Mouse (Mus musculus) megakaryocyte progenitor cell, adult 5-6 weeks (primary cell): ENCODE data around the gene Kpna7. TPM values are rescaled to one million over a fixed set of nuclear protein-coding genes. Genes with fewer than 3 reads are reported as not detected.
"Not testable (repeated sequence)": the region's sequence is repeated elsewhere in the genome, so short reads cannot be mapped to it uniquely, and the experiment has no call there.

Source experiments
- ATAC-seq: replicated peaks from 2 replicates; pipeline ENCODE4 v1.8.0; 2016; ENCODE audit warnings: mild to moderate bottlenecking, moderate TSS enrichment, inconsistent platforms; ENCODE audit not compliant: poor library complexity
- total RNA-seq, 2 experiments: library from RNA; stranded (forward) in 1 of 2; stranded (reverse) in 1 of 2; fragments of 157-497, 149-512 nt in 1 of 2; fragments of 200-1000 nt in 1 of 2; gene quantifications; 2 replicates each; pipeline versions ENCODE4 v1.2.3 to v1.2.4; 2015 to 2017

The Kpna7 gene
- total RNA-seq, 2 experiments from 2014 or later, result not detected

- ATAC-seq, result no peak
Observed at GRCm38 (mm10) chr5:145104328-145104727, 20.5 kb upstream of the Kpna7 start.

GRCm38 (mm10) chr5:145102706-145103105 lies 18.9 kb upstream of the Kpna7 start:
- 0 out of 2 replicates have a peak, but pooled peaks have one; percentile 29 for ATAC-seq

GRCm38 (mm10) chr5:145101451-145101850 lies 17.6 kb upstream of the Kpna7 start:
- not testable (repeated sequence) for ATAC-seq

DNA sequence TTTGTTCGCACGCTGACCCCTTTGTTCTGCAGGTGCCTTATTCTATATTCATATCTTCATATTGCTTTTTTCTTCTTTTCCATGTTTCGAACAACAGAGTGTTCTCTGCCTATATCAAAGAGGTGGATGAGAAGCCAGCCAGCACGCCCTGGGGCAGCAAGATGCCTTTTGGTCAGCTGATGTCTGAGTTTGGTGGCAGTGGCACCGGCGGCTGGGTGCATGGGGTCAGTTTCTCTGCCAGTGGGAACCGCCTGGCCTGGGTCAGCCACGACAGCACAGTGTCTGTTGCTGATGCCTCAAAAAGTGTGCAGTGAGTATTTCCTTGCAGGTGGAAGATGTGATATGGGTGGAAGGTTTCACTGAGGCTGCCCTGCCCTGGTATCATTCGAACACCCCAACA lies 17.1 kb upstream of the Kpna7 start:
- no peak for ATAC-seq

GRCm38 (mm10) chr5:145098340-145098821 lies 14.6 kb upstream of the Kpna7 start:
- peak; percentile 84 for ATAC-seq

DNA sequence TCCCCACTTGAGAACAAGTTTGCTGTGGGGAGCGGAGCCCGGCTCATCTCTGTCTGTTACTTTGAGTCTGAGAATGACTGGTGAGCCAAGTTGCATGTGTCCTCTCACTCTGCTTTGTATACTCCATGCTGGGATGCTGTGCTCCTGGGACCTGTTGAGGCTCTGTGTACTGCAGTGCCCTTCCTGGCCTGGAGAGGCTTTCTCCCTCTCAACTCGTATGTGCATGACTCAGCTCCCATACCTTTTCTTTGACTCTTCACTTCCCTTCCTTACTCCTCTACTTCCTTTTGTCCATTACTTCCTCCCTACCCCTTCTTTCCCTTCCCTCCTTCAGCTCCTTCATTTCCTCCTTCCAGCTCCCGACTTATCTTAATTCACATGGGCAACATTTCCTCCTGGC lies 12.4 kb upstream of the Kpna7 start:
- peak; percentile 29; the same call in 1 of the 2 replicates for ATAC-seq

DNA sequence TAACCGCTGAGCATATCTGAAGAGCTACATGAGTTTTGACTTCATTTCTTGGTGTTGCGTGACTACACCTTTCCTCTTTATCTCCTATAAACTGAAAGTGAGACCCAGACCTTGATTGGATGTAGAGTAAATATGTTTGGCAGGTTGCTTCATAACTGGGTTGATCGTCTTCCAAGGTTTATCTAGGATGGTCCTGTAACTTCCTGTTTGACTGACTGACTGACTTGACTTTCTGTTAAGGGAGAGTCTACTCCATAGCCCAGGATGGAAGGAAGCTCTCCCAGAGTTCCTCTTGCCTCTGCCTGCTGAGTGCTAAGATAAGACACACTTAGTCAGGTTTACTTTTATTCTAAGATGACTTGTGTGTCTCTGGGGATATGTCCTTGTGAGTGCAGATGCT lies 6.0 kb upstream of the Kpna7 start:
- peak; percentile 39 for ATAC-seq

DNA sequence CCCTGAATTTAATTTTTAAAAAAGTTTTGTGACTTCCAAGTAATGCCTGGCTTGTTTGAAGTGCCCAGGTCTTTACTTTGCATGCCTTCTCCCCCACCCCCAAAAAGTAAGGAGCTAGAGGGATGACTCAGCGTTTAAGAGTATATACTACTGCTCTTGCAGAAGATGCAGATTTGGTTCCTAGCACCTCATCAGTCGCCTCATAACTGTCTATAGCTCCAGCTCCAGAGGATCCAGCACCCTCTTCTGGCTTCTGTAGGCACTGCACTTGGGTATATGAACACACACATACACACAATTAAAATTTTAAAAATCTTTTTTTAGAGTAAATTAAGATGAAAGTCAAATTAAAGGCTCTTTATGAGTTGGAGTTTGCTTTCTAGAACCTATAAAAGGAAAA lies 4.4 kb upstream of the Kpna7 start:
- ATAC-seq, result no peak

GRCm38 (mm10) chr5:145084822-145085221 lies 992 bp upstream of the Kpna7 start:
- no peak for ATAC-seq

DNA sequence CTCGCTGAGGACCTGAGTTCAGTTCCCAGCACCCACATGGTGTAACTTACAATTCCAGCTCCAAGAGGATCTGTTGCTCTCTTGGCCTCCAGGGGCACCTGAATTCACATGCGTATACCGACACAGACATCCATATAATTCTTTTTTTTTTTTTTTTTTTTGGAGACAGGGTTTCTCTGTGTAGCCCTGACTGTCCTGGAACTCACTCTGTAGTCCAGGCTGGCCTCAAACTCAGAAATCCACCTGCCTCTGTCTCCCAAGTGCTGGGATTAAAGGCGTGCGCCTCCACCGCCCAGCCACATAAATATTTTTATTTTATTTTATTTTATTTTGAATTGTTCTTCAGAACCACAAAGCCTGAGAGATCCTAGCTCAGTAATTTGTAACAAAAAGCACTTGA lies 629 bp downstream of the Kpna7 start:
- ATAC-seq, result not testable (repeated sequence)

GRCm38 (mm10) chr5:145081866-145082613 lies 1.8 kb downstream of the Kpna7 start:
- no peak for ATAC-seq

- no peak for ATAC-seq
Observed at GRCm38 (mm10) chr5:145075081-145075480, 8.7 kb downstream of the Kpna7 start.

DNA sequence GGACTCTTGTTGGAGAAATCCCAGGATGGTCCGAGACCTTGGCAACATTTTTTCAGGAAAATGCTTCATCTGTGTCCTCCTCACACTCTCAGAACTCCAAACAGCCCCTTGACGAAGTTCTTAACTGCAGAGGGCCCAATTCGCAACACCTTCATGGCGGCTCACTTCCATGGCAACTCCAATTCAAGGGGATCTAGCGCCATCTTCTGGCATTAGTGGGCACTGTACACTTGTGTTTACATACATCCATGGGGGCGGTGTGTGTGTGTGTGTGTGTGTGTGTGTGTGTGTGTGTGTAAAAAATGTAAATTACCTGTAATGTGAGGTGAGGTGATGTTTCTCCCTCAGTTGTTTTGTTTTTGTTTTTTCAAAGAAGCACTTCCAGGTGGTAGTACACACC lies 12.5 kb downstream of the Kpna7 start:
- peak; percentile 59; the same call in 1 of the 2 replicates for ATAC-seq

DNA sequence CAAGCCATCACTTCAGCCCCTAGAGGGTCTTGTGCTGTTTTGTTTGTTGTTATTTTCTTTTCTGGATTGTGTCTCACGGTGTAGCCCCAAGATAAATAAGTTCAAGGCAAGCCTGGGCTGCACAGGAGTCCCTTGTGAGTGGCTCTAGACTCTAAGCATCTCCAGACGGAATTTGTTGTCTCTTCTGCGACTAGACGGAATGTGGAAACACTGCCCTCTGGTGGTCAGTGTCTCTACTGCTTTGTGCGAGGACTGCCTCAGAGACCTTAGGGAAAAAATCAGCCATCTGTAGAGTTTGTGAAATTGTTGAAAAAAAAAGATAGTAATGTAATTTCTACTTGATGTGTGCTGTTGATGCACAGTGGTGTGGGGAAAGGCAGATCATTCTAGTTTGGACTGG lies 14.1 kb downstream of the Kpna7 start:
- ATAC-seq, result peak; percentile 88

DNA sequence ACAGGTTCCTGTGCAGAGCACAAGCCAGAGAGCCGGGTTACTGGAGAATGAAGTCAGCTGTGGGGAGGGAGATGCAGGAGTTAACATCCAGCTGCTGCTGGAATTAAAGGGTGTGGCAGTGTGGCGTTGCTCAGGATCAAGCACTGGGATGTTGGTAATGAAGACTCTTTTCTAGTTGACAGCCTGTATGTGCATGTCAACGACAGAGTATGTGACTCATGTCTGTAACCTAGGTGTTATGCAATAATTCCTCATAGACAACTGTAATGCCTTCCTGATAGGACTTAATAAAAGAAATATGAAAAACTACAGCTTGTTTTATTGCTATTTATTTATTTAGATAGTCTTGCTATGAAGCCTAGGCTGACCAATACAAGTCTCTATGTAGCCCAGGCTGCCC lies 15.0 kb downstream of the Kpna7 start:
- ATAC-seq, result 0 out of 2 replicates have a peak, but pooled peaks have one; percentile 43

GRCm38 (mm10) chr5:145064765-145065340 lies 19.0 kb downstream of the Kpna7 start:
- no peak for ATAC-seq

- 0 out of 2 replicates have a peak, but pooled peaks have one; percentile 29 for ATAC-seq
Observed at GRCm38 (mm10) chr5:145059524-145059923, 24.3 kb downstream of the Kpna7 start.

DNA sequence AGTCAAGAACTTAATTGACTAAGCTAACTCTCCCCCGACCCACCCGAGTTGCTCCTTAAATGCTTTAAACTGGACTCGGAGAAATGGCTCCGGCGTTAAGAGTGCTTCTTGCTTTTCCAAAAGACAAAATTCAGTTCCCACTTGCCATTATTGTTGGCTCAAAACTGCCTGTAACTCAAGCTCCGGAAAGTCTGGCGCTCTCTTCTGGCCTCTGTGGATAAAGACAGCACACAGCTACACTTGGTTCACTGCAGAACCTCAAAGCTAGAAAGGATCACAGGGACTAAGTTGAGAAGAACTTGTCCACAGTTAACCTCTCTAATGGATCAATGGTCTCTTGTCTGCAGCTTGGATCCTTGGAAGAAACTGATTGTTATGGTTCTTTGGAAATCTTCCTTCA lies 25.1 kb downstream of the Kpna7 start:
- ATAC-seq, result no peak

DNA sequence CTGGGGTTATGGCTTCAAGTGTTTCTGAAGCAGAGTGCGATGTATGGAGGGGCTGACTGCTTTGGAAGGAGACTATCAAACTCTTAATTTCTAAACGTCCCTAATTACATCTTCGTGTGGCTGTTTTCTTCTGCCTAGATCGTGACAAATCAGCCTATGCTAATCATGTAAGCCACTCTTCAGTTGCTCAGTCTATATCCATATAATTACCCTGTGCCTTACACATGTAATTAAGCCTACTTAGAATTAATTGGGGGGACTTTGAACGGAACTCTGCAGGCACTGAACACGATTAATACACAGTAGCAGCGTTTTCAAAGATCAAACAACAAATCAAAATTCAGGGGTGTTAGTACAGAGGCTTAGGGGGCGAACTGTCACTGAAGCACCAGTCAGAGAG lies 25.9 kb downstream of the Kpna7 start:
- no peak for ATAC-seq

- peak; percentile 74 for ATAC-seq
Observed at GRCm38 (mm10) chr5:145054187-145054586, 29.6 kb downstream of the Kpna7 start.

DNA sequence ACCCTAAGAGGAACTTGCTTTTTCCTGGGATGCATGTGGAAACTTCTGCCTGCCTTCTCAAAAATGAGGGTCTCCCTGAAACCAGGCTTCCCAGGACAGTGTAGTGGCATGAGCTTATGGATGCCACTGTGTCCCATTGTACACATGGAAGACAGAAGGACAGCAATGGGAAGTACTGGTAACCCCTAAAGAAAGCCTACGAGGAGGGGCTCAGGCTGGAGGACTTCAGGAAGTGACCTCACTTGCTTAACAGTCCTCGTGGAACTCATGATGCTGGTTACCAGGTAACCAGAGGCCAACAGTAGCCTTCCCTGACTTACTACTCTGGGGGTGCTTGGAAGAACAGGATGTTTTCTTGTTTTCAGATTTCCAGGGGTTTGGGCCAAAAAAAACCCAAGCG lies 41.1 kb downstream of the Kpna7 start, which contains the start of gene 1700018F24Rik:
Gene 1700018F24Rik, plus strand, starts transcription at position 301 of the 400 bp plus-strand sequence.
- not testable (repeated sequence) for ATAC-seq

- peak; percentile 82 for ATAC-seq
Observed at GRCm38 (mm10) chr5:145041628-145042027, 42.2 kb downstream of the Kpna7 start.
